Mouse (Mus musculus) spleen, adult 2 months (tissue): ENCODE measurements around the gene Tmem263. TPM values are rescaled to one million over a fixed set of nuclear protein-coding genes. Genes with fewer than 3 reads are reported as not detected.

Experiments
- DNase-seq, 2 experiments: peaks; one replicate each; pipeline versions ENCODE4 v3.0.0 to v3.0.0-alpha.2; 2012 to 2021; ENCODE audit warnings: low spot score in 2 of 2, low read depth in 1 of 2
- H3K27ac ChIP-seq: fragments of 200-500 bp; 2 replicates; pipeline ENCODE4 v1.5.1; 2012; ENCODE audit warnings: low read length, inconsistent platforms; ENCODE audit not compliant: insufficient read depth
- H3K27me3 ChIP-seq: fragments of 200-500 bp; 2 replicates; pipeline ENCODE4 v1.6.1; 2012; ENCODE audit warnings: mild to moderate bottlenecking, moderate library complexity, low read length, inconsistent platforms; ENCODE audit not compliant: control insufficient read depth, insufficient read depth
- H3K36me3 ChIP-seq: fragments of 200-500 bp; 2 replicates; pipeline ENCODE4 v1.6.1; 2012; ENCODE audit warnings: mild to moderate bottlenecking, low read length, inconsistent platforms; ENCODE audit not compliant: control insufficient read depth, insufficient read depth
- H3K4me1 ChIP-seq: fragments of 200-500 bp; 2 replicates; pipeline ENCODE4 v1.6.1; 2011; ENCODE audit warnings: inconsistent platforms; ENCODE audit not compliant: control insufficient read depth, insufficient read depth, insufficient read length
- H3K4me3 ChIP-seq: fragments of 200-500 bp; 2 replicates; pipeline ENCODE4 v1.5.1; 2011; ENCODE audit warnings: mild to moderate bottlenecking, inconsistent platforms; ENCODE audit not compliant: insufficient read depth, insufficient read length; ENCODE audit errors: extremely low read depth
- CTCF ChIP-seq: fragments of 200-500 bp; IDR thresholded peaks from 2 replicates; pipeline ENCODE4 v1.5.1; 2011; ENCODE audit warnings: mild to moderate bottlenecking, inconsistent platforms; ENCODE audit not compliant: insufficient read depth, insufficient read length, insufficient replicate concordance; ENCODE audit errors: extremely low read depth
- POLR2A ChIP-seq: fragments of 200-500 bp; IDR thresholded peaks from 2 replicates; pipeline ENCODE4 v1.6.1; 2011; ENCODE audit warnings: low read depth, low read length, inconsistent platforms
- WGBS: fragments of 180-500 bp; shearing (Covaris S2); methylation state at CpG from one replicate; pipeline ENCODE4 v1.1.7; 2018; 5-methylcytosine and 5-hydroxymethylcytosine counted together
- polyA plus RNA-seq: library from polyadenylated mRNA; depleted of rRNA; stranded (reverse); fragments of >200 nt; gene quantifications from 2 replicates; pipeline ENCODE4 v1.2.3, GENCODE M21; 2012; rRNA removed

Tmem263 gene
- polyA plus RNA-seq, 1 experiment: 2.4 TPM

- Histone ChIP-seq H3K4me1 (no peaks in the 10 kb centered on the region), H3K36me3 (peaks cover 1% of the 10 kb centered on the region; the same call in 1 of the 2 replicates), H3K4me3 (no peak overlapping the region), H3K27me3 (no peaks in the 10 kb centered on the region), H3K27ac (no peak overlapping the region)
- TF ChIP-seq POLR2A (no peak), CTCF (peak; percentile 45; the same call in 1 of the 2 replicates)
- peak; percentile 18 to 53 for DNase-seq
- WGBS: 20% methylated on average over 2 of the region's 2 CpGs
These were observed 51.8 kb downstream of the Tmem263 start for GRCm38 (mm10) chr10:85154195-85154594.

GRCm38 (mm10) chr10:85157451-85157850 is 55.0 kb downstream of the Tmem263 start:
- no peak overlapping the region for H3K27ac ChIP-seq
- no peaks in the 10 kb centered on the region for H3K27me3 ChIP-seq
- TF ChIP-seq POLR2A (no peak), CTCF (no peak)
- DNase-seq: no peak
- H3K36me3 ChIP-seq: no peaks in the 10 kb centered on the region
- H3K4me1 ChIP-seq: no peaks in the 10 kb centered on the region
- H3K4me3 ChIP-seq: no peak overlapping the region
- 96% methylated on average over 7 of the region's 7 CpGs for WGBS

DNA sequence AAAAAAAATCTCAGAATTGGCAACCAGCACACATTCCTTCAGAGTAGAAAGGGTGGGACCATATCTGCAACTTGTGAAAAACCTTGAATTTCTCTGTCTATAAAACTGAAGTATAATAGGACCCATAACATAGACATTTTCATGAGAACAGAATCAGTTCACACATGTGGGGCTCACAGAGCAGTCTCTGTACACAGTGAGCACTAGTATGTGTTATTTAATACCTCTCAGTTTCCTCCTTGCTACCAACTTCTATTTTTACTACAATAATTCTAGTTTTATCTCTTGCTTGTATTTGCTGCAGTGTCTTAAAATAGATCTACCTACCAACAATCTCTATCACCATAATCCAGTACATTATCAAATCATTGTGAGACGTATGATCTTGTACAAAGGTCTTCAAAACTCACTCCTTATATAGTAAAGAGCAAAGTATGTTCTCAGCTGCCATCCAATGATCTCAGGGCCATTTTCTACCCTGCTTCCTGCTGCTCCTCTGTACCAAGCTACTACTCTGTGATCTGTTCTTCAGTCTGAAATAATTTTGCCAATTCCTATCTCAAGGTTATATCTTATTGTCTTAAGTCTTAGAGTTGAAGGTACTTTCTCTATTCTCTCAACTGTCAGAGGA is 57.7 kb downstream of the Tmem263 start:
- Histone ChIP-seq H3K27me3 (no peaks in the 10 kb centered on the region), H3K4me1 (no peaks in the 10 kb centered on the region), H3K27ac (no peak overlapping the region), H3K4me3 (no peak overlapping the region), H3K36me3 (no peaks in the 10 kb centered on the region)
- 65% methylated on average over 1 of the region's 1 CpGs for WGBS
- TF ChIP-seq POLR2A (no peak), CTCF (no peak)
- no peak for DNase-seq

DNA sequence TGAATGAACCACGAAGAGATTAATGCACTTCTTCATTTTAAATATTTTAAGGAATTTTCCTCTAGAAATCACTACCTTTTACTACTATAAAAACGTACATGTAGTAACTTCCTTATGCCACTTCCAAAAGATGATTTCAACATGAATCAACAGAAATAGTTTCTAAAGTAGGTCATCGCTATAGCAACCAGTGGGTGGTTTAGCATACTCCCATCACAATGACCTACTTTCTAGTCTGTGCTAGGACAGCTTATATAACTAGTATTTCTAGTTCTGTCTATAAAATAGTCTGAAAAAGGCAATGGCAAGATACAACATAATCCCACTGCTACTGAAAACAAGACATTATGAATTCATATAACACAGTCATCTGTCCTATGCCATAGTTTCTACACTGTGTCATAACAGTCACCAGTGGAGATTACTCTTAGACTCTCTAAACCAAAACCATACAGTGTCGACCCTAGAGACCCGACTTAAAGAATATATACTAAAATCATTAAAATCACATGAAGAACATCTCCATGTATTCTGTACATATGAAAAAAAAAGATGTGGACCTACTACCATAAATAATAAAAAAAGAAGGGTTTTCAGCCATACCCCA is 59.4 kb downstream of the Tmem263 start:
- TF ChIP-seq CTCF (no peak), POLR2A (no peak)
- H3K4me1 ChIP-seq: no peaks in the 10 kb centered on the region
- H3K36me3 ChIP-seq: no peaks in the 10 kb centered on the region
- no peak for DNase-seq
- H3K4me3 ChIP-seq: no peak overlapping the region
- 66% methylated on average over 5 of the region's 5 CpGs for WGBS
- no peak overlapping the region for H3K27ac ChIP-seq
- H3K27me3 ChIP-seq: no peaks in the 10 kb centered on the region

DNA sequence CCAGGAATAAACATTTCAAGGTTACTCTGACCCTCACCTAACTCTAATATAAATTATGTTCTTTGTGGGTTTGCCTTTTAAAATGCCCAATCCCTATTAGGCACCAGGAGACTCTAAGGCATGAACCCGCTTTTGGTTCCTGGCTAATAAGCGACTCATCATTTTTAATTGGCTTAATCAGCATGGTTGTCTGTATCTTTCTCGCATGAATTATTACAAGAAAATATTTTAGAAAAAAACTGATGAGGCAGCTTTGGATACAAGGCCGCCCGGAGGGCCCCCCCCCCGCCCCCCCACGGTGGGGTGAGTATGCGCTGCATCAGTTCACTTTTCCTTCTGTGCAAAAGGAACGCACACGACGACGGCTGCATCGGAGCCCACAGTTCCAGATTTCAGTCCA is 62.4 kb downstream of the Tmem263 start:
- no peaks in the 10 kb centered on the region for H3K27me3 ChIP-seq
- H3K4me3 ChIP-seq: no peak overlapping the region
- no peak for DNase-seq
- 96% methylated on average over 13 of the region's 13 CpGs for WGBS
- H3K36me3 ChIP-seq: no peaks in the 10 kb centered on the region
- no peak overlapping the region for H3K27ac ChIP-seq
- H3K4me1 ChIP-seq: no peaks in the 10 kb centered on the region
- TF ChIP-seq POLR2A (no peak), CTCF (no peak)

DNA sequence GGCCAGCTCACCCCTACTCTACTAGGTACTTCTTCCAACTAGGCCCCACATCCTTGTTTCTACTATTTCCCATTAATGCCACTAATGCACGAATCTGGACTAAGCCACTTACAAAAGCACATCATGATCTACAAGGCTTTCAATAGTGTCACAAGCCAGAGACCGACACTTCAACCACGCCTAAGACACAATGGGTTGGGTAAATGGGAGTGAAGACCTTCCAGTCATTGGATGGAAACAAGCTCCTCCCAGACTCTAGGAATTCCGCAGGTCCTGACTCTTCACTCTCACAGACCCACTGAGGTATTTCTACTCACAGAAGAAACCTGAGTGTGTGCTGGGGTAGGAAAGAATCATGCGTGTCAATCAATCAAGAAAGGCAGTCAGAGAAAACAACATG is 62.9 kb downstream of the Tmem263 start:
- TF ChIP-seq POLR2A: no peak
- no peak for TF ChIP-seq CTCF
- Histone ChIP-seq H3K27ac (no peak overlapping the region), H3K36me3 (no peaks in the 10 kb centered on the region), H3K27me3 (no peaks in the 10 kb centered on the region), H3K4me3 (no peak overlapping the region), H3K4me1 (no peaks in the 10 kb centered on the region)
- DNase-seq: no peak
- WGBS: 91% methylated on average over 5 of the region's 5 CpGs

Other genes starting within 250 kb of the Tmem263 start
- 4.9 and 5.5 TPM in 2 replicates for gene Ric8b, start 185.0 kb upstream of the Tmem263 start, polyA plus RNA-seq
- 0.12 TPM in 2 replicates for gene Fhl4, start 132 bp upstream of the Tmem263 start, polyA plus RNA-seq
- gene Mterf2, start 25.4 kb downstream of the Tmem263 start, polyA plus RNA-seq: 2.1 and 2.7 TPM in 2 replicates
- gene Cry1, start 82.4 kb downstream of the Tmem263 start, polyA plus RNA-seq: 4.8 and 9.2 TPM in 2 replicates